Mouse (Mus musculus) heart, embryonic 11.5 days (tissue): ENCODE measurements at regions not wholly inside any gene's neighbourhood (a gene's known extent, or its start where the extent isn't known, plus 50 kb on each side); places are given as distances from the start of the nearest gene placed in this dataset.

ENCODE experiments used
- ATAC-seq: fragments of 200-750 bp; cut with Nextera tagmentation; replicated peaks from 2 replicates; pipeline ENCODE4 v1.8.0; 2017; ENCODE audit warnings: moderate library complexity; ENCODE audit not compliant: insufficient number of reproducible peaks, low FRiP score, low TSS enrichment
- H3K27ac ChIP-seq: fragments of 300-500 bp; sonication (generic); 2 replicates; pipeline ENCODE4 v1.5.1; 2014; ENCODE audit warnings: mild to moderate bottlenecking, low read depth, low read length
- H3K27me3 ChIP-seq: fragments of 300-500 bp; sonication (generic); 2 replicates; pipeline ENCODE4 v1.6.1; 2014; ENCODE audit warnings: mild to moderate bottlenecking, low read length, mixed read lengths; ENCODE audit not compliant: control insufficient read depth, insufficient read depth
- H3K36me3 ChIP-seq: fragments of 300-500 bp; sonication (generic); 2 replicates; pipeline ENCODE4 v1.6.1; 2014; ENCODE audit warnings: mild to moderate bottlenecking, low read length, moderate library complexity, mixed read lengths; ENCODE audit not compliant: control insufficient read depth, insufficient read depth
- H3K4me1 ChIP-seq: fragments of 300-500 bp; sonication (generic); 2 replicates; pipeline ENCODE4 v1.6.1; 2014; ENCODE audit warnings: low read length; ENCODE audit not compliant: control insufficient read depth, insufficient read depth
- H3K4me2 ChIP-seq: fragments of 300-500 bp; sonication (generic); 2 replicates; pipeline ENCODE4 v1.6.1; 2014; ENCODE audit warnings: mild to moderate bottlenecking, moderate library complexity
- H3K4me3 ChIP-seq: fragments of 300-500 bp; sonication (generic); 2 replicates; pipeline ENCODE4 v1.5.1; 2014; ENCODE audit warnings: low read depth, low read length
- H3K9ac ChIP-seq: fragments of 300-500 bp; sonication (generic); 2 replicates; pipeline ENCODE4 v1.6.1; 2014; ENCODE audit warnings: mild to moderate bottlenecking, low read depth, low read length, moderate library complexity
- H3K9me3 ChIP-seq: fragments of 300-500 bp; sonication (generic); replicated peaks from 2 replicates; pipeline ENCODE4 v1.6.1; 2016; ENCODE audit warnings: low read length; ENCODE audit not compliant: control insufficient read depth

DNA sequence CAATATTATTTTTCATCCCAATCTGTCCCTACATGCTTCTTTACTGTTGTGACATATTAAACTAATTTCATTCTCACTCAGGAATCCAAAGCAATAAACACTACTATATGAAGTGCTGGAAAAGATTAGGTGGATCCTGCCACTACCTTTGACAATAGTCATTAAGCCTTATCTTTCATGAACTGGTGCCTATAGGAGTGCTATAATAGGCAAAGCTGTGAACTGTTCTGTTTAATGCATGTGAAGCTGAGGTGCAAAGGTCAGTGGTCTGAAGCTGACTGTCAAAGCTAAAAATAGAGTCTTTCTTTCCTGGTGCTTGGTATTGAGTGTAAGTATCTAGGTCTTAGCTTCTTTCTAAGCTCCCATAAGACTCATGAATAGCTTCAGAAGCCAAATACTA is 336.6 kb downstream of the Parp8 start:
- ATAC-seq: no peak
- H3K27ac ChIP-seq: no peak overlapping the region
- no peaks in the 10 kb centered on the region for H3K4me1 ChIP-seq
- no peak overlapping the region for H3K9ac ChIP-seq
- no peaks in the 10 kb centered on the region for H3K36me3 ChIP-seq
- H3K4me2 ChIP-seq: no peak overlapping the region
- no peaks in the 10 kb centered on the region for H3K9me3 ChIP-seq
- H3K27me3 ChIP-seq: no peaks in the 10 kb centered on the region
- H3K4me3 ChIP-seq: no peak overlapping the region
